Mouse (Mus musculus) lung, adult 2 months (tissue): ENCODE results near the gene Wdr5b.

ENCODE experiments used
- CTCF ChIP-seq: fragments of 200-500 bp; IDR thresholded peaks from 2 replicates; pipeline ENCODE4 v1.5.1; 2011; ENCODE audit warnings: mild to moderate bottlenecking, low read length, control low read depth; ENCODE audit not compliant: insufficient read depth
- POLR2A ChIP-seq: fragments of 200-500 bp; IDR thresholded peaks from 2 replicates; pipeline ENCODE4 v1.6.1; 2011; ENCODE audit warnings: low read depth, mild to moderate bottlenecking, control low read depth, low read length, borderline replicate concordance; ENCODE audit errors: extremely low read depth

- TF ChIP-seq POLR2A (no peak), CTCF (no peak)
Observed at GRCm38 (mm10) chr16:36089850-36090616, 49.0 kb downstream of the Wdr5b start.
